Comparison of ENCODE assay signal across 8 mouse cellular contexts in the genomic region with DNA sequence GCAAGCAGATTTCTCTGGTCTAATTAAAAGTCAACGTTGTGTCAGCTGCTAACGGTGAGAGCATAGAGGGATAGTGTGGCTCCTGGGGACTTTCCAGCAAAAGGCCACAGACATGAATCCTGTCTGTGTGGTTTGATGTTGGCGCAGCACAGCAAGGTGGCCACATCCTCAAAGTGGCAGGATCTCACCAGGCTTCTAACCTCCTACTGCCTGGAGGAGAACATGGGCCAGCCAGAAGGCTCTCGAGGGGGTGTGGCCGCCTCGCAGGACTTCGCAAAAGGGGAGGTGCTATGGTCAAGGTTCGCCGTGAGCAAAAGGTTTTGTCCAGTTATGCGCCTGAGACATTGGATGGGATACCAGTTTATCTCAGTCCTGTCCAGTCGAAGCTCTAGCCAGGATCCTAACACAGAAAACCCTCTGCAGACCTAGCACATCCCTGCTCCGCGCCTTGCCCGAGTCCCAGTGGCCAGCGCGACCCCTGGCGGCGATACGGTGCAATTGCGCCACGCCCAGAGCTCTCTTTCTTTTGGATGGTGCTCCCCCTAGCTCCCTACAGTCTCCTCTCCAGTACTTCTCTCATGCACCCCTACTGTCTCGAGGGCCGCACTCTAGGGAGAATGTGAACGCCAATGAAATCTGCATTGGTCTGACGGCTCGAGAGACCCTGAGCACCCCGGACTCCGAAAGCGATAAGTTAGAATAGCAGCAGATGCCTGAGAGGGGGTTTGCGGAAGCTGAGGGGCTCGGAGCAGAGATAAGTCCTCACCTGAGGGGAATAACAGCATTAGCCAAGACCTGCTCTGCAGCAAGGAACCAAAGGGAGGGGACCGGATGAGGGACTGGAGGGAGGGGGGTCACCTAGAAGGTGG. TPM values are rescaled to one million over a fixed set of nuclear protein-coding genes. Genes with fewer than 3 reads are reported as not detected.
A peak's percentile ranks its signal among the peaks of the same experiment; 100 is the strongest.
DNase-seq lines count a peak whose midpoint lies in the region; ATAC-seq and TF ChIP-seq lines count a peak whose summit lies in the region.

No protein-coding gene starts in this region.

- 0 out of 2 replicates have a peak overlapping the region, but pooled peaks have one; percentile 9 for H3K4me3 ChIP-seq in forebrain, postnatal 0 days (ENCODE audit: low read depth, low read length)
- peak overlapping the region; percentile 26 for H3K4me3 ChIP-seq in lung, embryonic 15.5 days

- 13% methylated on average over 32 of the region's 32 CpGs for WGBS in forebrain, postnatal 0 days
- WGBS in lung, embryonic 15.5 days, result 9% methylated on average over 32 of the region's 32 CpGs

- H3K4me2 ChIP-seq in forebrain, postnatal 0 days (ENCODE audit: low read depth), result peak overlapping the region; percentile 38
- H3K4me2 ChIP-seq in lung, embryonic 15.5 days, result peak overlapping the region; percentile 54

- H3K9ac ChIP-seq in forebrain, postnatal 0 days, result peak overlapping the region; percentile 35; the same call in 1 of the 2 replicates
- H3K9ac ChIP-seq in lung, embryonic 15.5 days, result peak overlapping the region; percentile 29; the same call in 1 of the 2 replicates

- no peak overlapping the region for H3K27ac ChIP-seq in forebrain, postnatal 0 days (ENCODE audit: low read depth, low read length)
- H3K27ac ChIP-seq in lung, embryonic 15.5 days, result no peak overlapping the region

- peak; percentile 82 for DNase-seq in ES-CJ7 (ENCODE audit: low read depth, low spot score)
- peak; percentile 84 for DNase-seq in cerebellum, adult 11-12 months
- DNase-seq in forebrain, postnatal 0 days, result peak; percentile 90
- peak; percentile 96 for DNase-seq in heart, postnatal 4 days
- peak; percentile 86 for DNase-seq in layer of hippocampus, adult 9-10 months (ENCODE audit: low spot score)
- peak; percentile 71 for DNase-seq in ovary, adult 18-20 months (ENCODE audit: low spot score)
- DNase-seq in thymus, postnatal 0 days (ENCODE audit: low spot score), result peak; percentile 83

- no peaks in the 10 kb centered on the region for H3K9me3 ChIP-seq in forebrain, postnatal 0 days (ENCODE audit: low read length)
- H3K9me3 ChIP-seq in lung, embryonic 15.5 days, result no peaks in the 10 kb centered on the region

- ATAC-seq in forebrain, postnatal 0 days, result peak; percentile 94
- ATAC-seq in lung, embryonic 15.5 days (ENCODE audit: borderline replicate concordance, extremely low read depth, low FRiP score, low TSS enrichment), result peak; percentile 80; the same call in 1 of the 2 replicates

- TF ChIP-seq CTCF in forebrain, postnatal 0 days (IDR thresholded peaks at IDR 0.05; ENCODE audit: low read depth), result peak; percentile 99

- H3K4me1 ChIP-seq in forebrain, postnatal 0 days (ENCODE audit: insufficient read depth), result peaks cover 3% of the 10 kb centered on the region; the same call in 1 of the 2 replicates
- H3K4me1 ChIP-seq in lung, embryonic 15.5 days, result peaks cover 10% of the 10 kb centered on the region; the same call in 1 of the 2 replicates

- no peaks in the 10 kb centered on the region for H3K36me3 ChIP-seq in forebrain, postnatal 0 days (ENCODE audit: insufficient read depth)
- no peaks in the 10 kb centered on the region for H3K36me3 ChIP-seq in lung, embryonic 15.5 days

- no peaks in the 10 kb centered on the region for H3K27me3 ChIP-seq in forebrain, postnatal 0 days (ENCODE audit: insufficient read depth, low read length)
- peaks cover 16% of the 10 kb centered on the region for H3K27me3 ChIP-seq in lung, embryonic 15.5 days

RNA-seq across cellular contexts. Expression of gene Cep170b, which starts 13.3 kb away (rescaled TPM):
- total RNA-seq in forebrain, postnatal 0 days (2014; rRNA removed), result 67.0 and 86.7 TPM in 2 replicates
- polyA plus RNA-seq in forebrain, postnatal 0 days (2015; fragmentation: Nextera tagmentation; extraction: Ambion mirVana), result 22.4 and 31.6 TPM in 2 replicates
- total RNA-seq in heart, postnatal 4 days (2021), result 10 to 100 TPM; 13.1 to 14.1 TPM
- polyA plus RNA-seq in lung, embryonic 15.5 days (2015; fragmentation: Nextera tagmentation; extraction: Ambion mirVana), result 18.6 and 20.8 TPM in 2 replicates
- 4.3 and 4.9 TPM in 2 replicates for polyA plus RNA-seq in thymus, postnatal 0 days (2015; fragmentation: Nextera tagmentation; extraction: Ambion mirVana)

RNA-seq across cellular contexts. Expression of gene Zbtb42, which starts 28.3 kb away (rescaled TPM):
- total RNA-seq in forebrain, postnatal 0 days (2014; rRNA removed), result 1.0 and 3.5 TPM in 2 replicates
- polyA plus RNA-seq in forebrain, postnatal 0 days (2015; fragmentation: Nextera tagmentation; extraction: Ambion mirVana), result 0.77 and 1.2 TPM in 2 replicates
- 10 to 100 TPM in 1 of 2 experiments, 1 to 10 TPM in 1; 10.0 to 10.1 TPM for total RNA-seq in heart, postnatal 4 days (2021)
- 11.4 TPM in 2 replicates for polyA plus RNA-seq in lung, embryonic 15.5 days (2015; fragmentation: Nextera tagmentation; extraction: Ambion mirVana)
- 2.6 and 2.8 TPM in 2 replicates for polyA plus RNA-seq in thymus, postnatal 0 days (2015; fragmentation: Nextera tagmentation; extraction: Ambion mirVana)

RNA-seq across cellular contexts. Expression of gene Akt1, which starts 32.3 kb away (rescaled TPM):
- 213 and 215 TPM in 2 replicates for total RNA-seq in forebrain, postnatal 0 days (2014; rRNA removed)
- 117 TPM in 2 replicates for polyA plus RNA-seq in forebrain, postnatal 0 days (2015; fragmentation: Nextera tagmentation; extraction: Ambion mirVana)
- total RNA-seq in heart, postnatal 4 days (2021), result 100 to 1,000 TPM; 352 to 392 TPM
- 145 and 157 TPM in 2 replicates for polyA plus RNA-seq in lung, embryonic 15.5 days (2015; fragmentation: Nextera tagmentation; extraction: Ambion mirVana)
- 60.8 and 80.4 TPM in 2 replicates for polyA plus RNA-seq in thymus, postnatal 0 days (2015; fragmentation: Nextera tagmentation; extraction: Ambion mirVana)

RNA-seq across cellular contexts. Expression of gene Pld4, which starts 53.5 kb away (rescaled TPM):
- total RNA-seq in forebrain, postnatal 0 days (2014; rRNA removed), result 6.2 and 7.3 TPM in 2 replicates
- 8.0 and 8.1 TPM in 2 replicates for polyA plus RNA-seq in forebrain, postnatal 0 days (2015; fragmentation: Nextera tagmentation; extraction: Ambion mirVana)
- 1 to 10 TPM; 3.4 to 4.1 TPM for total RNA-seq in heart, postnatal 4 days (2021)
- polyA plus RNA-seq in lung, embryonic 15.5 days (2015; fragmentation: Nextera tagmentation; extraction: Ambion mirVana), result 12.7 and 17.9 TPM in 2 replicates
- 46.2 and 49.3 TPM in 2 replicates for polyA plus RNA-seq in thymus, postnatal 0 days (2015; fragmentation: Nextera tagmentation; extraction: Ambion mirVana)
